Mouse (Mus musculus): ENCODE data around the gene Fdxr.

- TF ChIP-seq POLR2A (IDR thresholded peaks at IDR 0.05; ENCODE audit: extremely low read depth, insufficient read depth, low read length) (no peak), CTCF (IDR thresholded peaks at IDR 0.05; ENCODE audit: low read depth, low read length) (no peak)
Measured at GRCm38 (mm10) chr11:115246386-115246785, 30.5 kb downstream of the Fdxr start.

Data from liver, adult 2 months (tissue).